Mouse (Mus musculus): Measurements from ENCODE around the gene Tbx1. TPM values are rescaled to one million over a fixed set of nuclear protein-coding genes. Genes with fewer than 3 reads are reported as not detected.

The Tbx1 gene
- total RNA-seq (2021): 1 to 10 TPM; 1.3 to 1.5 TPM

DNA sequence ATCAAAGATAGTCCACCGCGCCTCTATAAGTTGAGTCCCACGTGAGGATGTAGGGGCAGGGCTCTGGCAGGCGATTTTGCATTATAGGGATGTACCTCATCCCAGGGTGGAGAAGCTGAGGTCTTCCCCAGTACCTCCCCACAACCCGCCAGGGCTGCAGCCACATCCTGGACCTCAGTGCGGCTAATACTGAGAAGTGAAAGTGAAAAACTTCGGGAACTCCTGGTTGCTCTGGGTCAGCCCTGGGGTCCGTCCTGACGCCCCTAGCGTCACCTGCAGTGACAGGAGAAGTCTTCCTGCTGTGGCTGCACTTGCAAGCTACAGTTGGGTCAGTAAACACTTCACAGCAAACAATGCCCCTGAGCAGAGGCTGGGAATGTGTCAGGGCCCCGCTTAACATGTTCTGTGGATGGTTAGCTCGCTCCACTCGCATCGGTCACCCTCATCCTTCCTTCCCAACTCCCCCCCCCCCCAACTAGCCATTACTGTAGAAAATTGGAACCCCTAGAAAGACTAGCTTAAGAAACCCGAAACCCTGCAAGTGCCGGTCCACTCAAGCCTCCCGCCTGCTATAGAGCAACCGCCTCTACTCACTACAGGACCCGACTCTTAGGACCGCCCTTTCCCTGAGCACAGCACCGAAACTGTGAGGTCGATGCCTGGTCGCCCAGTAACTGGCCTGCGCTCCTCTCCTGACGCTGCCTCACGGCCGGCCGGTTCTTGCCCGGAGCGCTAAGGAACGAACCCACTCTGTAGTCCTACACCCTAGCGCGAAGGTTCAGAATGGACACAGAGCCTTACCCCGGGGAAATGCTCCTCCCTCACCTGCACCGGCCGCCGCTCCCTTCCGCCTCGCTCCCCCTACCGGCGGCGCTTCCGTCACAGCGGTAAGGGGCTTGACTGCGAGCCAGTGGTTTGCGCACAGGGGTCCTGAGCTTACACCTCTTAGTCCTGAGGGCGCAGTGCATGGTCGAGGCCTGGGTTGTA is at the start of gene Tbx1:
Gene Tbx1, minus strand, starts transcription at position 868 of the 987 bp plus-strand sequence.
- DNase-seq: no peak

- no peak for DNase-seq
Measured at GRCm38 (mm10) chr16:18639382-18639929, 49.0 kb upstream of the Tbx1 start.

DNA sequence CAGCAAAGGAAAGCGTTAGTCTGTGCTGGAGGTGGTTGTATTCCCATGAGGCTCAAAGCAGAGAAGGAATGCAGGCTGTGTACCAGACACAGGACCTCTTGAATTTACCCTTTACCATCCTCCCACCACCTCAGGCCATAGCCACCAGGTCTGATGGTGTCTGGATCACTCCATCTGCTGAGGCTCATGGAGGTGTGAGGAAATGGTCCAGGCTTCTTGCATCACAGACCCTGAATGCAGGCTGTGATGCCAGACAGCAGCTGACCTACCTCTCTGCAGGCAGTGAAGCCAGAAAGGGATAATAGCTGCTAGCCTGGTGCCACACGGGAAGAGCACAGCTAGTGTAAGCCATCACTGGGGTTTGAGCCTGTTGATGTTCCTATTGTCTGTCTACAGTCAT is 47.9 kb upstream of the Tbx1 start:
- no peak for DNase-seq

GRCm38 (mm10) chr16:18636804-18637203 is 46.3 kb upstream of the Tbx1 start:
- DNase-seq: no peak

DNA sequence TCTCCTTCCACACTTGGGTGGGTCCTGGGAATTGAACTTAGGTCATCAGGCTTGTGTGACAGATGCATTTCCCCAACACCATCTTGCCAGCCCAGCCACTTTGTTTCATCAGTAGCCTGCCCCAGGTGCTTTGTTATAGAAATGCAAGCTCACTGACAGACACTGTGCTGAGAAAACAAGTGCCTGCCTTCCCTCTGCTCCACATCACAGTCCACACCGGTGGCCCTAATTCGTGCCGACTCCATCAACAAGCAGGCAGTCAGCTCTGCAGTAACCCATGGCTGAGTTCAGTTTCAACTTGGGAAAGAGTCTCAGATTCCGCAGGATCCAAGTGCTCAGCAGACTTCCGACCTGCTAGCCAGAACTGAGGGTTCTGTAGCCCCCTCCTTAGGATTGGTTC is 45.9 kb upstream of the Tbx1 start:
- DNase-seq: no peak

GRCm38 (mm10) chr16:18633333-18633732 is 42.9 kb upstream of the Tbx1 start:
- DNase-seq: no peak

GRCm38 (mm10) chr16:18632816-18633215 is 42.3 kb upstream of the Tbx1 start:
- no peak for DNase-seq

DNA sequence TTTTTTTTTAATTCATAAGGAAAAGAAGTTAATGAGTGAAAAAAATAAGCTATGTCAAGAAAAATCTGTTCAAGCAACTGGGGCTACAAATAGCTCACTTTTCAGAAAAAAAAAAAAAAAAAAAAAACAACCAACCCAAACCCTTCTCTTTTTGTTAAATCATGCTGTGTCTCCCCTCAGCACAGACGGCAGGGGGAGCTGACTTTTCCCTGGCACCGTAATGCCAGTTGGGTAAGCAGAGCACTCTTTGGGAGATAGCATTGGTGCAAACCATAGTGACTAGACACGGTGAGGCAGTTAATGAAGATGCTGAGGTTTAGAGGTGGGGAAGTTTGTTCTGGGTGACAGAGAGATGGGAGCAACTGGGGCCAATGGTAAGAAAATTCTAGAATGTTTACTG is 41.6 kb upstream of the Tbx1 start:
- peak in 1 of 2 experiments; percentile 37 for DNase-seq

- no peak for DNase-seq
Measured at GRCm38 (mm10) chr16:18631141-18631540, 40.7 kb upstream of the Tbx1 start.

- no peak for DNase-seq
Measured at GRCm38 (mm10) chr16:18630291-18630690, 39.8 kb upstream of the Tbx1 start.

DNA sequence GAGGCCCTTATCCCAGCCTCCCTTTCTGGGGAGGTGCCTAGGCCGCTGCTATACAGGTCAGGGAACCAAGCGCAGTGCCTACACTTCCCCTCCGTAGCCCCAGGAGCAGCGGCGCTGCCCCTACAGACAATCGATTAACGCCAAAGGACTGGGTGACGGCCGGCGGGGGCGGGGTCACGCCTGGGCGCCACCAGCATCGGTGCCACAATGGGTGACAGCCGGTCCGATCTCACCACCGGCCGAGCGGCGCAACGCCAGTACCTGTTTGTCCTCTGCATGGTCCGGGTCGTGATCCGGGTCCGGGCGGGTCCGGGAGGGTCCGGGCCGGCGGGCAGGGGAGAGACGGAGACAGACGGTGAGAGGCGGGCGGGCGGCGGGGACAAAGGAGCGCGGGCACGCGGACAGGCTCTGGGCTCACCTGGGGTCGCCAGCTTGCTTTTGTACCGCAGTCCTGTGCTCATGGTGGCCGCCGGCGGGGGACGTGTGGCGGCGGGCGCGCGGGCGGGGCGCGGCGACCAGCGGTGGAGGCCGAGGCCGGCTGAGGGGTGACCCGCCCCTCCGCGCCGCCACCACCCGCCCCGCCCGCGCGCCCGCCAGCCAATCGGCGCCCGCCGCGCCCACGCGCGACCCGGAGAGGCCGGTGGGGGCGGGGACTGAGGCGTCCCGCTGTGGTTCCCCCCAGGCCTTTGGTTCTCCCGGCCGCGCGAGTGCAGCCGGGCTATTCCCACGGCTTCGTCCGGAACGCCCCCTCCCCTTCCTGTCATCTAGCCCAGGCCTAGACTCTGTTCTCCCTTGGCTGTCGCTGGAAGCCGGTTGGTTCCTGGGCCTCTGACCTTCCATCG is 39.1 kb upstream of the Tbx1 start, which contains the start of gene Sept5:
Gene Sept5, minus strand, starts transcription at position 565 of the 842 bp plus-strand sequence.
- peak; percentile 67 to 71 for DNase-seq

DNA sequence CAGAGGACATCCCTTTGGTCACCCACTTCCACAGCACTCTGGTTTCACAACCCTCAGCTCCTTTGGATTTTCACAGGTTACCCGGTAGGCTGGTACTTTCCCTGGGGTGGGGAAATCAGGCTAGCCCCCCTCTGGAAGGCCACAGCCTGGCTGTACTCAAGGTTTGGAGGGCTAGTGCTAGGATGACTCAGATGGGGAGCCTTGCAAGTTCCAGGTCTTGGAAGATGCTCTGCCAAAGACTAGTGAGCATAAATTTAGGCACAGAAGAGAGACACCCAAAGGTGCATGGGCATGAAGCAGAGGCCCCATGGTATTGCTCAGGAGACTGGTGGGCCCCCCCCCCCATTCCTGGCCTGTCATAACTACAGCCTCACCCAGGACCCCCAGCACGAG is 38.5 kb upstream of the Tbx1 start:
- no peak for DNase-seq

DNA sequence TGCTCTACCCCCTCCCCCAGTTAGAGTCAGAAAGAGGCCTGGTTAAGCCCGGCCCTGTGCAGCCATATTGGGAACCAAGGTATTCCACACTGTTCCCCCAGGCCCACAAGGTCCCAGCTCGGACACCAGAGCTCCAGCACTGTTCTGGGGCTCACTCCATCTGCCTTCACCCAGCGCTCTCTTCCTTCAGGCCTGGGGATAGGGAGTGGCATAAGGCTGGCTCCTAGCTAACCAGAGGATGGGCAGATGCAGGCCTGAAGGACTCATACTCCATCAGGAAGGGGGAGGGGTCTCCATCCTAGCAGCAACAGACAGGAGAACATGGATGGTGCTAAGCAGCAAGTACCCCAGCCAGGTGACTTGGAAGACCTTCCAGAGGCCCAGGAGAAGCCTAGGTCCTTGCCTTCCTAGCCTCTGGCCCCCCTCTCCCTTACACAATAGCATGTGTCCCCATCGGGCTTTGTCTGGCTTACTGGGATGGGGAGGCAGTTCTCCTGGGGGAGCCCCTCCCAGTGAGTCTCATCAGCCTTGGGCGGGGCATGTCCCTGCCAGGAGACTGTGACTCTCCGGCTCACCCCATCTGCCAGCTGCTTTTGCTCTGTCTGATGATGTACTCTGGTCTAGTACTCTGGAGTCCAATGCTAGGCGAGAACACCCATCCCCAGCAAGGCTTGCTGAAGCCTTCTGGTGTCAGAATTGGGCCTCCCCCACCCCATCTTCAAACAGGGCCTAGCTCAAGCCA is 37.9 kb upstream of the Tbx1 start:
- DNase-seq: no peak

DNA sequence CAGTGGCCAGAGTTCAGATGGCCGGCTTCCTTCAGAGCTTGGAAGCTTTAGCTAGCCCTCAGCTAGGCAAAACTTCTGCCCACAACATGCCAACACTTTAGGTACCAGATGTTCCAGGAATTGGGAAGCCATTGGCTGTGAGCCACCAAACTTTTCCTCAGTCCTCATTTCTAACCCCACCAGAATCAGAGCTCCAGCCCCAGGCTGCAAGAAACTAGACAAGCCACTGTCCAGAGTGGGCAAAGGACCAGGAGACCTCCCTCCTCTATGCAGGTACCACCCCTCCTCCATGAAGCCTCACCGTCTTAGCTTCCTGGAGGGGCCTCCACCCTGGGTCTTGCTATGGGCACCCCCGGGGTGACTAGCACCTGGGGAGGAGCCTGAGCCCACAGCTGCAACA is 36.7 kb upstream of the Tbx1 start:
- no peak for DNase-seq

DNA sequence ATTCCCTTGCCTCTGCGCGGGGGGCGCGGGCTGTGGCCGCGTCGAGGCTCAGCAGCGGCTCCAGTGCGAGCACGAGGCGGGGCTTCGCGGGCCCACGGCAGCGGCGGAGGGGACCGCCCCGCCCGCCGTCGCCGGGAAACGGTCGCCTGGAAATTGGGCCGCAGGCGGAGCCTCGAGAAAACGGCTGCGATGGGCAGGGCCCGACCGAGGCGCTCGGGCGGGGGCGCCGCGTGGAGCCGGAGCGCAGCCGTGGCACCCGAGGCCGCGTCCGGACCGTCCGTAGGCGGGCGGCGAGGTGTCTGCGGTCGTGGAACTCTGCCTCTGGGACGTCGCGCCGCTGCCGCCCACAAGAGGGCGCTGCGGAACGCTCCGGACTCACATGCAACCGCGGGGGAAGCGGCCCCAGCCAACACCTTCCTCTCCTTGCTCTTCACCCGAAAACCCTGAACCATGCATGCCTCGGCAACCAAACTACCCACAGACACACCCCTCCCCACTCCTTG is 36.0 kb upstream of the Tbx1 start, which contains the start of gene Gm49601:
Gene Gm49601, minus strand, starts transcription at position 52 of the 503 bp plus-strand sequence.
- DNase-seq: peak; percentile 84 to 85

GRCm38 (mm10) chr16:18625791-18626311 is 35.4 kb upstream of the Tbx1 start:
- peak in 1 of 2 experiments; percentile 65 for DNase-seq

- DNase-seq: no peak
Measured at GRCm38 (mm10) chr16:18625097-18625496, 34.6 kb upstream of the Tbx1 start.

GRCm38 (mm10) chr16:18624641-18625040 is 34.2 kb upstream of the Tbx1 start:
- DNase-seq: no peak

- DNase-seq: no peak
Measured at GRCm38 (mm10) chr16:18623751-18624540, 33.5 kb upstream of the Tbx1 start.

GRCm38 (mm10) chr16:18622916-18623750 is 32.7 kb upstream of the Tbx1 start:
- DNase-seq: no peak

Data from layer of hippocampus, postnatal 36 days (tissue).